Mouse (Mus musculus): ENCODE measurements at regions not wholly inside any gene's neighbourhood (a gene's known extent, or its start where the extent isn't known, plus 50 kb on each side); places are given as distances from the start of the nearest gene placed in this dataset.
A peak's percentile ranks its signal among the peaks of the same experiment; 100 is the strongest.

GRCm38 (mm10) chrX:16421159-16421558 is 101.5 kb upstream of the Cypt1 start:
- DNase-seq = no peak

GRCm38 (mm10) chrX:16421663-16422062 is 101.0 kb upstream of the Cypt1 start:
- DNase-seq = no peak

GRCm38 (mm10) chrX:16438088-16438487 is 84.6 kb upstream of the Cypt1 start:
- no peak for DNase-seq

GRCm38 (mm10) chrX:16450496-16451078 is 72.1 kb upstream of the Cypt1 start:
- peak; percentile 10 for DNase-seq
